Mouse (Mus musculus) cerebellum, adult 11 months (tissue): ENCODE measurements around the gene Pigr.

Source experiments
- DNase-seq: peaks from one replicate; pipeline ENCODE4 v3.0.0; 2022

Gene Pigr

GRCm38 (mm10) chr1:130832230-130833149 lies 6.0 kb downstream of the Pigr start:
- no peak for DNase-seq

- peak; percentile 13 for DNase-seq
These were observed 8.9 kb downstream of the Pigr start for GRCm38 (mm10) chr1:130835161-130835936.

DNA sequence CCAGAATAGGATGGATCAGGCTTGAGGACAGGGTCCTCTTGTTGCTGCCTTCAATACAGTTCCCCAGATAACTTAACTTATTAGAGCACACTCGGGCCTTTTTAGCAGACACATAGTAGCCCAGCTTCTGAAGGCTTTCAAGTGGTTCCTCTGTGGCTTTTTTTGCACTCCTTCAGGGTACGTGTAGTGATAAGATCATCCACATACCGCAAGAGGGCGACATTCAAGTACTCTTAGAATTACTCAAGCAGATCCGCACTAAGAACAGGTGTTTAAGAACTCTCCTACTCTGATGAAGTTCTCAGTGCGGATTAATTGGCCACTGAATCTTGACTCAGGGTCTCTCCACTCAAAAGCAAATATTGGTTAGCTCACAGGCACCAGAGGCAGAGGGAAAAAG lies 11.8 kb downstream of the Pigr start:
- DNase-seq = no peak

DNA sequence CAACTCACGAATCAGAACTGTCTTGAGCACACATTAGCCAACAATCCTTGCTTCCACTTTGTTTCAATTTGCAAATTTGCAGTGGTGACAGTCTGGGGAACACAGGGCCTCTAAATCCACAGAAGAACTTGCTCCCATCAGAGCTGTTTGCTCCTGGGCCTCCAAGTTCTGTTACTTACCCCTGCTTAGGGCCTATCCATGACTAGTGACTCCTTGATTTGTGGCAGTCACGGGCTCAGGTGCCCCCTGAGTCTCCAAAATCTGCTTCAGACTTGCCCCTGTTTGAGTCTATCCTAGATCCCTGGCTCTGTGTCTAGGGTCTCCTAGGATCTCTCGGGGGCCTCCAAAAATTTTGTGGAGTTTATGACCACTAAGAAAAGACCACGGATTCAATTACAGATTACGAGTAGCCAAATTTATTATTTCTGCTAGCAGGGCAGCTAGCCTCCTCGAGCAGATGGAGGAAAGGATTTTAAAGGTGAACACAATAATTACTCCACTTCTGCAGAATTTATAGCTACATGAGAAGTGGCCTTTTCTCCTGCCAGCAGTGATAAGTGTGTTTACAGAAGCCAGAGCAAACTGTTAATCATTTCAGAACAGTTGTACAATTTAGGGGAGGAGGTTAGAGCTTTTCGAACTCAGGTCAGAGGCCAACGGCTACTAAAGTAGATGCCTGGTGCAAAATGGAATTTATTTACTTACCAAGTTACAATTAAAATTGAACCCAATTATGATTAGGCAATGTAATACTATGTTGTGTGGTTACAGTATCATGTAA lies 14.3 kb downstream of the Pigr start:
- no peak for DNase-seq

DNA sequence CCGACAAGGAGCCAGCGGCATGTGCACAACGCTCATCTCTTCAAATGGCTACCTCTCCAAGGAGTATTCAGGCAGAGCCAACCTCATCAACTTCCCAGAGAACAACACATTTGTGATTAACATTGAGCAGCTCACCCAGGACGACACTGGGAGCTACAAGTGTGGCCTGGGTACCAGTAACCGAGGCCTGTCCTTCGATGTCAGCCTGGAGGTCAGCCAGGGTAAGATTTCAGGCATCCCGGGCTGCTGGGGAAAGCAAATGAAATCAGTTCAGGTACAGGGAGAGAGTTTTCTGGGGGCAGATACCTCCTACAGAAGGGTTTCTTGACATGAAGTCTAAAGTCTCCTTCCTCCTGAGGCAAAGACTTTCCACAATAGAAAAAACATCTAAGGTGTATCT lies 15.1 kb downstream of the Pigr start:
- DNase-seq = no peak

GRCm38 (mm10) chr1:130844516-130844915 lies 18.0 kb downstream of the Pigr start:
- DNase-seq = no peak

DNA sequence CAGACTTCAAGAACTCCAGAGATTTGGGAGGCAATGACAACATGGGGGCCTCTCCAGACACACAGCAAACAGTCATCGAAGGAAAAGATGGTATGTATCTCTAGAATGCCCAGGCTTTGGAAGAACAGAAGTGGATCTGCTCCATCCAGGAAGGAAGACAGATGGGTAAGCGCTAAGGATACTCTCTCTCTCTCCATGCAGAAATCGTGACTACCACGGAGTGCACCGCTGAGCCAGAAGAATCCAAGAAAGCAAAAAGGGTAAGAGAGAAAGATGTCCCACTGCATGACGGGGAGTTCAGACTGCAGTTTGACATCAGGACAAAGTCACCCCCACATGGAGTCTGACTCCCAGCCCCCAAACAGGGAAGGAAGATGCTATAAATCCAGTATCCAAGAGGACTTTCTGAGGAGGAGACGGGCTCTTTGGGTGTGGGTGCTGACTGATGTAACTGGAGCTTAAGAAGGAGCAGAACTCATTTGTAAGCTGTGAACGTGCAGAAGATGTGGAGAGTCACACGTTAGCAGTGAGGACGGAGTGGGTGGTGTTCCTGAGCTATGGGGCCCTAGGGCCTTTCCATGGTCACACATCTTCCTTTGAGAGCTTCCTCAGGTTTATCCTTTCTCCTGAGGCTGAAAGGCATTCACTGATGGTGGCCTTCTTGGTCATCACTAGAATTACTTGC lies 23.2 kb downstream of the Pigr start:
- no peak for DNase-seq

DNA sequence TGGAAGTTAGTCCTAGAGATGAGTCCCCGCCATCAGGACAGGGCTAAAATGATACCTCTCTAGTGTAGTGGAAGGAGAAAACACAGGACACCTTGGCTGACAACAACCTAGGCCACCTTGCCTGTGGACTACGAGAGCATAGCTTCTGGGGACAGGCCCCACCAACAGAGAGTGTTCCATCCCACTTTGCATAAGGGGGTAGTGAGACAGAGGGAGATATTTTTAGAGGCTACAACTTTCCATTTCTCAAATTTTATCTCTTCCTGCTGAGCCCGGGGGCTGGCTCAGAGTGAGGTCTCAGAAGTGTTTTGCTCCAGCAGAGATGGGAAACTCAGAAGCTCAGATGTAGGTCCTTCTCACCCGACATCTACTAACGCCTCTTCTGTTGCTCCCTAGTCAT lies 23.9 kb downstream of the Pigr start:
- DNase-seq = no peak

DNA sequence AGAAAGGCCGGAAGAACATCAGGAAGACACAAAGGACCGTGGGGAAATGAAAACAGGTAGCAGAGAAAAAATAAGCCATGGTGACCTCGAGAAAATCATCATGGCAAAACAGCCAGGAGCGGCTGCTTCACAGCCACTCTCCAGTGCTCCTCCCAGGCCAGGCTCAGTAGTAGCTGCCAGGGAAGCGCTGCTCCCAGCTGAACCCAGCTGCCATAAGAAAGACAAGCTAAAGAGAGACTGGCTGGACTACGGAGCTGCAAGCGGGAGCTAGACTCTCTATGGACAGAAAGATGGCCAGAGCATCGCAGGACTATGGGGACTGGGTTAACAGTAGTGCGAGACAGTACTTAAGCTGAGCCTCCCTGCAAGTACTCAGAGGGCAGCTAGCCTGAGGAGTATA lies 28.3 kb downstream of the Pigr start:
- DNase-seq = no peak

DNA sequence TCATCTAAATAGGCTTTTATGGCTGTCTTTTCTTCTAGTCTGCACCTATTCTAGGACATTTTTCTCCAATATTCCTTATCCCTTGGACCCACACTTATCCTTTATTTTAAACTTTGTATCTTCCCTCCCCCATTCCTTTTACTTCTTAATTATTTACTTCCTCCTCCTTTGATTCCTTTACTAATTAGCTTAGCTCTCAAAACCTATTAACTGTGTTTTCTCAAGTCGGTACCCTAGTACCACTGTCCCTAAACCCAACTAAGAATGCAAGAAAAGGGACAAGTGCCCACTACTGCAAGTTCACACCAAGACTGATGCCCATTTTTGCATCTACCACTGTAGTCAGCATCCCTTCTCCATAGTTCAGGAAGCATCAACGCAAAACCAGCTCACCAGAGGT lies 29.2 kb downstream of the Pigr start:
- no peak for DNase-seq

DNA sequence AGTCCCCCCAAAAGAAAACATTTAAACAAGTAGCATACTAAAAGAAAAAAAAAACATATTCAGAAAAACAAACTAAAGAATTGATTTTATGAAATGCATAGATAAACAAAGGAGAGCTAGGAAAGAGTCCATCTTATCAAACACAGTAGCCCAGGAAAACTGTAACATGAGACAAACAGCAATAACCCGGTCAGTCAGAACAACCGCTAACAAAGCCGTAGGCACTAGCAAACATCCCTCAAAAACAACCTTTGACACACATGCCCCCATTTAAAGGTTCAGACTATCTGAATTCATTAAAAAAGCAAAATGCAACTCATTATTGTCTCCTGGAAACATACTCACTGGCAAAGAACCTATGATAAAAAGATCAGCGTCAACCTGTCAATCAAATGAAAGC lies 31.0 kb downstream of the Pigr start:
- DNase-seq = no peak

DNA sequence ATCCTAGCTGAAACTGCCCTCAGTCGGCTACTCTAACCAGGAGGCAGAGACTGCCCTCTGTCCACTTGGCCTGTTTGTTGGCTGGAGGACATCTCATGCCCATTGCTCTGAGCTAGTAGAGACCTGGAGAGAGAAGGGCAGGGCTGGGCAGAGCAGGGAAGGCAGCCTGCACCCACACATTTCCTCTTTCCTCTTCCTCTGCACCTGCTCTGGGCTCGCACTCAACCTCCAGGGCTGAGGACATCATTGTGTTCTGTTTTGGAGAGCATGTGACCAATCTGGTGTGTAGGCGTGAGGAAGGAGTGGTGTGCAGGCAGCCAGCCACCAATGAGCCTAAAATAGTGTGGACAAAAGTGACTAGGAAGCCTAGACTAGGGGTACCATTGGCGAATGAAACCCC lies 37.8 kb downstream of the Pigr start:
- no peak for DNase-seq

DNA sequence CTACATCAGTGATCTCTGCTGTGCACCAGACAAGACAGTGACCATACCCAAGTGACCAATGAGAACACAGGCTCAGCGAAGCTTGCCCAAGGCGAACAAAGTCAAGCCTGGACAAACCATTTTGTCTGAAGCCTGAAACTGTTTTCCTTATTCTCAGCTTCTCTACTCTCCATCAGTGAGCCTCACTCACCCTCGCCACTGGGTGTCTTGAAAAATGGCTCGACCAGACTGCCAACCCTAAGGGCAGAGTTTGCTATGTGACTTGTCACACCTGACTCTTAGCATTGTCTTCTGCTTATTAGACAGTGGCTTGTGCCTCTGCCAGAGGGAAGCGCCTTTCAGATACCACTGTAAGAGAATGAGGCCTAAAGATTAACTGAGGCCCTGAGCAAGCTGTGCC lies 38.3 kb downstream of the Pigr start:
- no peak for DNase-seq

- no peak for DNase-seq
These were observed 39.2 kb downstream of the Pigr start, which contains the start of gene Fcmr for GRCm38 (mm10) chr1:130865541-130866221. Fcmr (plus strand) TSS chr1:130865669.

GRCm38 (mm10) chr1:130872912-130873311 lies 46.4 kb downstream of the Pigr start:
- no peak for DNase-seq

DNA sequence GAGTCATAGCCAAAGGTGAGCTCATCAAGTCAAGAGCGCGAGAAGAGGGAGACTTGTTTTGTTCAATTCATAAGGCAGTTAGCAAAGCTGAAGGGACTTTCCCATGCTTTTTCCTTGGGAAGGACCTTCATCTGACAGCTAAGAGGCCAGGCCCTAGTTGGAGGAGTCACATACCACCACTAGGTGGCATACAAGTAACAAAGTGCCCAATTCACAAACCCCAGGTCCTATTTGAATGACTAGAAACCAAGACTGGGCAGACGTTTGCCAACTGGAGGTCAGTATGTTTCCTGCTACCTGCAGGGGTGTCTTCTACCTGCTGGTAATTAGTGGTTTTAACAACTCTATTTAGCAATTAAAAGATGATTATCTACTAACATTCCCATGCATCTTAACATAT lies 48.7 kb downstream of the Pigr start:
- peak; percentile 34 for DNase-seq

DNA sequence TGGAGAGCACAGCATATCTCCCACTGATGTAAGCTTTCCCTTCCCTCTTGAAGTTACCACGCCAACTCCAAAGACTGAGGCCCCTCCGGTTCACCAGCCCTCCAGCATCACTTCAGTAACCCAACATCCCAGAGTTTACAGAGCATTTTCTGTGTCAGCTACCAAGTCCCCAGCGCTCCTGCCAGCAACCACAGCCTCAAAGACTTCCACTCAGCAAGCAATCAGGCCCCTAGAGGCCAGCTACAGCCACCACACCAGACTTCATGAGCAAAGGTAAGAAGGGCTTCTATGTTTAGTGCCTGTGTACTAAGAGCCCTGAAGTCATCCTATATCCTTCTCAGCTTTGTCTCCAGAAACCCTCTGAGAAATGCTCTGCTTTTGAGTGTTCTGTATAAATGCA lies 49.4 kb downstream of the Pigr start:
- DNase-seq = no peak

DNA sequence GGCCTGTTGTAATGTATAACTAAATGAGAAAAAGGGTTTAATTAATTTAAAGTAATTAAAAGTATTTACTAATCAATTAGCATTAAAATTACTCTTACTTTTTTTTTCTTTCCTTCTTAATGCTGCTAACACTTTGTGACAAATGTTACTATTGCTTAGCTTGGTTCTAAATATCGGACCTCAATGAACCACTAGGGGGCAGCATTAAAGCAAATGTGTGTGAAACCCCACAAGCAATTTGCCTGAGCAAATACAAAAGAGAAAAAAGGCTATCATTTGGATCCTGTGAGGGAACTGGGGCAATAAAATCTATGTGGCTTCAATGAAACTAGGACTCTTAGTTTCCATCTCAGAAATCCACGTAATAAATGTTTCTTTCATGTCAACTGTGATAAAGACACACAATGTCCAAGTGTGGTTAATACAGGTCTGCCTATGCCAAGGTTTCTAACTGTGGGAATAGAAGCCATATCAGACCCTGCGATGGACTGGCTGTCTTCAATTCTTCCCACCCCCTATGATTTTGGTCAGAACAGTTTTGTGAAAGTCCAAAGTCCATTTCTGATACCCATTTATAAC lies 50.5 kb downstream of the Pigr start:
- peak; percentile 29 for DNase-seq

GRCm38 (mm10) chr1:130877889-130878614 lies 51.6 kb downstream of the Pigr start:
- no peak for DNase-seq

DNA sequence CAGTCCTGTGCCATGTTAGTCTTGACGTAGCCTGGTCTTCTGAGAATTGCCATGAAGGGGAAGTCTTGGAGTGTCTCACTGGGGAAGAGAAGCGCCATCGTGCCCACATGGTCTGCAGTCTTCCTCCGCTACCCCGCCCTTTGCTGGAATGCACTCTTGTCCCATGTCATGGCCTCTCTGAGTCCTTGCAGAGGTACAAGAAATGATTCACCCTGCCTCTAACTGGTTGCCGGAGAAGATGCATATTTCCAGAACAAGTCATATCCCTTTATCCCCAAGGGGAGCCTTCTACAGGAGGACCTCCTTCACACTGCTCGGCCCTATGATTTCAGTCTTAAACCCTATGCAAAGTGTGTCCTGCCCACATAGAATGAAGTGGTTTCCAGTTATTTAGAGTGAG lies 53.4 kb downstream of the Pigr start:
- no peak for DNase-seq

DNA sequence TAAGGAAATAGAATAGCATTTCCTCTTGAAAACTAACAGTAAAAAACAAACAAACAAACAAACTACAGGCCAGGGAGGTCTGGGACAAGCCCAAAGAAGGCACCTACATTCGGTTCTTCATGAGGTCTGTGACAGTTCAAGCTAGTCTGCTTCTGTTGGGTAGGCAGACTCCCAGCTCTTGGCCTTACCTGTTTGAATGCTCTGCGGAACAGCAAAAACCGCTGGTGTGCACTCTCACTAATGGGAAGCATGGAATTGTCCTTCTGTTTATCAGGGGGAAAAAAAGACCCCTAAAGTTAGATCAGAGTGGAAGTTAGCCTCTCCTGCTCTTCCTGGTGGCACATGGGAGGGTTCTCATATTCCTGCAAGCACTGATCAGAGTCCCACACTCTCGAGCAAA lies 56.7 kb downstream of the Pigr start:
- DNase-seq = no peak
